Mouse (Mus musculus) ES-Bruce4 (cell line): ENCODE results near the gene Wscd1.

Source experiments
- CTCF ChIP-seq: IDR thresholded peaks from one replicate; pipeline ENCODE4 v1.8.1; 2011; ENCODE audit warnings: low read depth, low read length
- EP300 ChIP-seq: IDR thresholded peaks from 2 replicates; pipeline ENCODE4 v1.6.1; 2011; ENCODE audit warnings: low read depth, low read length; ENCODE audit not compliant: insufficient read depth
- POLR2A ChIP-seq: IDR thresholded peaks from one replicate; pipeline ENCODE4 v1.8.1; 2011; ENCODE audit warnings: low read length; ENCODE audit not compliant: insufficient read depth

DNA sequence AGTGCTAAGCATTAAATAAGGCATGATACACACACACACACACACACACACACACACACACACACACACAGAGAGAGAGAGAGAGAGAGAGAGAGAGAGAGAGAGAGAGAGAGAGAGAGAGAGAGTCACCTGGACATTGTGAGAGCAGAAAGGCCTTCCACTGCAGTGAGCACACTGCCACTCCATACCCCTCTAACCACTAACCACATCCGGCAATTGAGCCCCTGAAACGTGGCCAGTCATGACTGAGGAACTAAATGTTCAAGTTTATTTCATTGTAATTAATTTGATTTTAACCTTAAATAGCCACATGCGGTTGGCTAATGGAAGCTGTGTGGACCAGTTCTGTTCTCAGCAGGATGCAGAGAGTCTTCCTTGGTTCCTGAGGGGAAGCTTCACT is 21.7 kb upstream of the Wscd1 start:
- TF ChIP-seq POLR2A (no peak), EP300 (no peak), CTCF (no peak)
